Mouse (Mus musculus) frontal cortex, adult (tissue): Measurements from ENCODE around the gene Dnajc15.

Source experiments
- ATAC-seq: cut with Nextera tagmentation; 2 replicates; pipeline ENCODE4 v1.9.2; 2017; ENCODE audit warnings: mild to moderate bottlenecking, moderate library complexity, mixed read lengths; ENCODE audit not compliant: low TSS enrichment

Gene Dnajc15

DNA sequence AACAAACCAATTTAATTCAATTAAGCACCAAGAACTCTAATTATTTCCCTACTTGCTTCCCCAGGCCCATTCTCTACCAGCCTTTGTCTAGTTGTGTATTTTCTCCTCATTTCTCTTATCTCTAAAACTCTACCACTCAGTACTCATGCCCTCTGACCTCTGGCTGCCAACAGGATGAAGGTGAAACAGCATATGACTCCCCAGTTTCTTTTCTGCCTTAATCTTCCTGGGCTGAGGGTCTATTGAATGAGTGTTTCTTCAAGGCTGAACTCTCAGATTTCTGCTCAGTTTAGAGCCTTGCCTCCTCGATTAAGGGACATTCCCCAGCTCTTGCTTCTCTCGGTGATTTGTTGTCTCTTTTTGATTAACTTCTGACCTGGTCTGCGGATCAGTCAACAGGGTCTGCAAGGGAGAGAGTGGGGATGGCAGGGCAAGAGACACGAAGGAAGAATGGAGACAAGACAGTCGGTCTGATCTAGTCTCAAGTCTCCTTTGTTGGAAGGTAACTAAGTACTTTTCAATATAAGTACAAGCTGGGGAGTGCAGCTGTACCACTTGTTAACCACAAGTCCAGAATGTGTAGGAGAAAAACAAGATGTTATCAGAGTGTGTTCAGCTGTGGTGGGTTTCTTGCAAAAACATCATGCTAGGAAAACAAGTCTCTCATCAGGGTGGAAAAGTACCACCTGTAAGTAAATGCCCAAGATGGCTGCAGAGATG lies 13.9 kb downstream of the Dnajc15 start:
- no peak for ATAC-seq

DNA sequence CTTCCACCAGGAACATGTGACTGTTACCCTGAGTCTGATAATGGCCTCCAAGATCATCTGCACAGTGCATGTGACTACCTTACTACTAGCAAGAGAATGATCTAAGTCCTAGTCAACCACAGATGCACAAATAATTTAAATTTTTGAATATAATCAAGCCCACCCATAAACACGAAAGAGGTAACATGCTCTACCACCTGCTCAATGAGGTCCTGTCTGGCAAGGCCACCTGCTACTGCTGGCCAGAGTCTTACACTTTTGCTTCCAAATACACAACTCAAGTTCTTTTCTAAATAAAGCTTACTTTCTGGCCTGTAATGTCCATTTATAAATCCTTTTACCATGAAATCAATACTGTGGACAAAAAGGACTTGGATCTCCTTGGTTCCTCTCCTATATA lies 15.0 kb downstream of the Dnajc15 start:
- ATAC-seq: no peak

DNA sequence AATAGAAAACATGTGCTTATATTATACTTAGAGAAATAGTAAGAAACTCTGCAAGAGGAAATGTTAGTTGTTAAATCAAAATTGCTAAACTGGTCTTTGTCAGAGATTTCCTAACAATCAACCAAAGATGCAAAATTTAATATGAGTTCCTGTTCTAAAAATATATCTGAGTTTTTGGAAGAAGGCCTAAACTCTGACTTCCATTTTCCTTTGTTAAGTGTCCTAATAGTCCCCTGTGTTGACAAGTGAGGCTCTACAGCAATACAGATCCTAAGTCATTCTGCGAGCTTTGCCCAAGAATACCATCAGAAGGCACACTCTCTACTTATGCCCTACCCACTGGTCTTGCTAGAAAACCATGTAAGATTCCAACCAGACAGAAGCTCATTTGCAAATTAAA lies 21.0 kb downstream of the Dnajc15 start:
- ATAC-seq: no peak

DNA sequence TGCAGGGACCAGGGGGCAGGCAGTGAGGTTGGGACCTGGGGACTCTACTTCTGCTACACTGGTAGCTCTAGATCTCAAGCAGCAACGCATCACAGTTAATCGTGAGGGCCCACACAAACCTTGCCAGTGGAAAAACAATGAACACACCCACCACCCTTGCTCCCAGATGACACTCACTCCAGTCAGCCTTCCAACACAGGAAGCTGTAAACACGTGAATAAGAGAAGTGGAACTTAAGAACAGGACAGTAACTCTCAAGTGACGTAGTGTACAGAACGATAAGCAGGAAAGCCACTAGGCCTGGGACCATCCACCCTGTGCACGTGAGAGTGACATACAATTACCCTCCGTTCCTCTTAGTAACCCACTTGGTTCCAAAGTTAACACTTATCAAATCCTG lies 25.1 kb downstream of the Dnajc15 start:
- no peak for ATAC-seq

DNA sequence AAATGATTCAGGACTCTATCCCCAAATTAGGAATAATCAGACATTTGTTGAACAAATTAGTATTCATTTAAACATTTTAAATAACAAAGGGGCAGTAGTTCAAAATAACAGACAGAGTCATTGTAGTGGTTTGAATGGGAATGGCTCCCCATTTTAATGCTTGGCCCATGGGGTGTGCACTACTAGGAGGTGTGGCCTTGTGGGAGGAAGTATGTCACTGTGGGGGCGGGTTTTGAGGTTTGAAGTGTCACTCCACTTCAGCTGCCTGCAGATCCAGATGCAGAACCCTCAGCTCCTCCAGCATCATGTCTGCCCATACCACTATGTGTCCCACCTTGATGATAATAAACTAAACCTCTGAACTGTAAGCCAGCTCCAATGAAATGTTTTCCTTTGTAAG lies 26.6 kb downstream of the Dnajc15 start:
- ATAC-seq: peak; percentile 59; the same call in 1 of the 2 replicates

DNA sequence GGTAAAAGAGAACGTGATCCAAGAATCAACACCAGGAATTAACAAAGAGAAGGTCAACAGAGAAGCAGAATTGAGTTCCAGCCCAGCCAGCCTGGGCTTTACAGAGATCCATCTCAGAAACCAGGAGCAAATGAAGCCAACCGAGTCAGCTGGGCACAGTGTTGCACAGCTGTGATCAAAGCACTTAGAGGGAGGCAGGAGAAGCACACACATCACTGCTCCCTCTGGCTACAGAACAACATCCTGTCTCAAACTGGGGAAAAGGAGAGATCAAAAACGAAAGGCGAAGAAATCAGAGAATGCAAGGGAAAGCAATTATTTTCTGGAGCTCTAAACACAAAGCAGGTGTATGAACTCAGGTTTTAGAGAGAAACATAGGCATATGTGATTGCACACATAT lies 28.7 kb downstream of the Dnajc15 start:
- ATAC-seq: no peak

DNA sequence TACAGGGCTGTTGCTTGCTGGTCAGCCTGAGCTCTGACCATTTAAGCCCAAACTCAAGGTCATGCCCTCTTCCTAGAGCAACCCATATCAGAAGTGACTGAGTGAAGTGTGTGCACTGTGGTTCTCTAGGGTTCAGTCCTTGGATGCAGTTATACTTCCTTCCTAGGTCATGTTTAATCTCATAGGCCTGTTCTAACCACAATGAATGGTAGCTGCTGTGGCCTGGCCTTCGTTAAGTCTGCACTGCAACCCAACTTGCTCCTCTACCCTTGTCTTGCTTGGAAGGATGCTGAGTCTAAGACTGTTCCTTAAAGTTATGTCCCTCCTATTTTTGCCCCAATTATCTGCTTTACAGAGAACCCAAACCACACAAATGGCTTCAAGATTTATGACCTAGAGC lies 29.4 kb downstream of the Dnajc15 start:
- ATAC-seq: no peak

DNA sequence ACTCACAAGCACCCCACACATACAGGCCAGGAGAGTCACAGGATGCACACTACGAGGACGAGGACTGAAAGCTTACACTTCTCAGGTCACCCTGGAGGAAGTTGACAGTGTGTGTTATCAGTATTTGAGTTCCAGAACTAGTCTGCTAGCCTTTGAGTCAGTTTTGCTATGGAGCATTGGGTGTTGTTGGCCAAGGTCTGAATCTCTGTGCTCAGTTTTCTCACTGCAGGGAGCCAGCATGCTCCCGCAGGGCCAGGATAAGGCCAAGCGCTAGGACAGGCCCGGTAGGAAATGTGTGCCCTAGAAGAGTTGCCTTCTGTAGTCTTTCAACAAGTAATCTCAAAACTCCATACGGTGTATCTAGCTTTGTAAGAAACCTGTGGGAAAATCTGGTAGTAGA lies 34.4 kb downstream of the Dnajc15 start:
- no peak for ATAC-seq

DNA sequence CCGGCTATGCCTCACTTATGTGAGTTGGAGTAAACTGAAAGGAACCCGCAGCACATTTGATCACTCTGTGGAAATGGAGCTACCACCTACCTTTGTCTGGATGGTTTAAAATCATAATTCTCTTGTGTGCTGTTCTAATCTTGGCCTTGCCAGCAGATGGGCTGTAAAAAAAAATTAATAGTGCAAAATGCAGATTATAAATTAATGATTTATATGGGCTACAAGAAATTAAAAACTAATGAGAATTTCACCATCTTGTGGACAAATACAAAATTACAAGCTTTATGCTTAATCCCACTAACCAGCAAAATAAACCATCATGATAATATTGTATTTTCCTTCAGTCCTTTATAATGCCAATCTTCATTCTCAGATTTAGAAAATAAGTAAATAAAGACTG lies 34.8 kb downstream of the Dnajc15 start:
- ATAC-seq: no peak

DNA sequence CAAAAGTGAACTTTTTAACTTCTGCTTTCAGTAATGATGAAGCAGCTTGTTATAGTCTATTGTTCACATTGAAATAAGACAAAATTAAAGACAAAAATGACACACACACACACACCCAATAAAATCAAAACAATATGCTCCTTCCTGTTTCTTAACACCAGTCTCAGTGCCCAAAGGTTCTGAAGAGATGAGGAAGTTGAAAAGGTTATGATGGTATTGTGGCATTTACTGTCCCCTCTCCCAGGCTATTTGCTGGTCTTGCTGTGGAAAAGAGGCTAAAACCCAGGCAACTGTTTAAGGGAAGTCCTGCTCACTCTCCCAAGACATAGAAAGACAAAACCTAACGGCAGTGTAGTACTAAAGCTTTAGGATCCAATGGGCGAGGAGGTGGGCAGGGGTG lies 38.1 kb downstream of the Dnajc15 start:
- no peak for ATAC-seq

DNA sequence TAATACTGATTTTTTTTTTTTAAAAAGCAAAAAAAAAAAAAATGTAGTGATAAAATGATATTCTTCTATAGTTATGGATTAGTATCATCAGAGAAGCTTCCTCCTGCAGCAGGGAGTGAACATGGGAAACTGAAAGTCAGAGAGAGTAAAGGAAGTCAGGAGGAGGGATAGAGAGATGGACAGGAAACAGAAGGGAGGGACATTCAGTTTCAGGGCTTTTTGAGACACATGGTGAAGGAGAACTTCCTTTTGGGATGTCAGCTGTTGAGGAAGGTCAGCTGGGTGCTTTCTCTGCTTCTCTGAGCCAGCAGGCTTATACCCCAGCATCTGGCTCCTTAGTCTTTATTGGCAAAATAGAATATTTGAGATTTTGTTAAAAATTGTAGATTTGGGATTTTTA lies 42.6 kb downstream of the Dnajc15 start:
- ATAC-seq: no peak

DNA sequence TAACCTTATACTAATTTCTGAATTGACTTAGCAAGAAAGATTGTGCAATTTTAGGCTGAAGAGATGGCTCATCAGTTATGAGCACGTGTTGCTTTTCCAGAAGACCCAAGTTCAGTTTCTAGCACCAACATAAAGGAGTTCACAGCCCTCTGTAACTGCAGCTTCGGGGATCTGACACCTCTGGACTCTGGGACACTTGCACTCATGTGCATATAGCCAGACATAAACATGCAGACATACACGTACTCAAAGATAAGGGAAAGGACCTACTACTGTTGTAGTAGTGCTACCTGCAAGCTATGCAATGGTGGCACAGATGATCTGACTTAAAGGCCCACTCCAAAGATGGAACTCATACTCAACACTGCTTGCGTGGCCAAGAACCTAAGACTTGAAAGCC lies 43.0 kb downstream of the Dnajc15 start:
- ATAC-seq: no peak

DNA sequence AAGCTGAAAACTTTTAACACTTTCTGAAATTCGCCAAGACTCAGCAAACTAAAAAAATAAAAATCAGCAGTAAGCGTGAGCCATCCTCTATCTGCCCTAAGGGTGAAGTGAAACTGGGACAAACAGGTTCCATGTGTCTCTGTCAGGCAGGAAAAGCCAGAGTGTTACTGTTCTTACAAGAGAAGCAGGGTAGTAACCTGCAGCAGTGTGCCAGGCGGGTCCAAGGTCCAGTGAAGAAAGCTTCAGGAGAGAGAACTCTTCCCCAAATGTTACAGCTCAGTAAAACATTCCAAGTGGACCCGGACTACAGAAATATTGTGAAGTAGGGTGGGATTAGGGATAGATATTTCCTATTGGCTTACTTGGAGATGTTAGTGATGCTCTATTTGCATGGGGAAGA lies 45.3 kb downstream of the Dnajc15 start:
- ATAC-seq: no peak

DNA sequence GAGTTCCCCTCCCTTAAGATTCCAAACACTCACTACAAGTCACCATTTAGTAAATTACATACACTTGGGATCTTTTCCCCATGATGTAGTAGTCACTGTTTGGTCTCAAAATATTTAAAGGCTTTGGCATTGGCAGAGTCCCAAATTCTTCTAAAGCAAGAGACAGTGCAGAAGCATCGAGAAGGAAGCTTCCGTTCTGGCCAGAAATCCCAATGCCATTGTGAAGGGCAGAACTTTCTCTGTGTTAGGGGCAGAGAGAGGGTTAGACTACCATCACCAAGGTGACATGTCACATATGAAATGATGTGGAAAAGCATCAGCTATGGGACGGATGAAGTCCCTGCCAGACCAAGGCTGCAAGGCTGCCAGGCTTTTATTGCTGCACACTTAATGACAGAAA lies 49.0 kb downstream of the Dnajc15 start:
- no peak for ATAC-seq

DNA sequence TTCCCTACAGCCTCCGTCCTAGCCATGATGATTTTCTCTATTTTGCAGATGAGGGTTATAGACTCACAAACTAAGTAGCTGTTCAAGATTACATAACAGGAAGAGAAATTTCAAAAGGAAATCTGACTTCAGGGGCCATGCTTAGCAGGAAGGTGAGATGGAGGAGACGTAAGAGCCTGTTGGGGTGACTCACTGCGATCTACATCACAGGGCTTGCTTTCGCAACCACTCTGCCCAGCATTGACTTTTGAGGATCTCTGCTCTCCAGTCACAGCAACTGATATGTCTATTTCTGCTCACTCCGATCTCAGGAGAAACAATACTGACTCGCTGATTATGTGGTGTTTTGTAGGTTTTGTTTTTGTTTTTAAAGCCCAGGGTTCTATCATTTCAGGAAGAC lies 49.8 kb downstream of the Dnajc15 start:
- ATAC-seq: no peak

DNA sequence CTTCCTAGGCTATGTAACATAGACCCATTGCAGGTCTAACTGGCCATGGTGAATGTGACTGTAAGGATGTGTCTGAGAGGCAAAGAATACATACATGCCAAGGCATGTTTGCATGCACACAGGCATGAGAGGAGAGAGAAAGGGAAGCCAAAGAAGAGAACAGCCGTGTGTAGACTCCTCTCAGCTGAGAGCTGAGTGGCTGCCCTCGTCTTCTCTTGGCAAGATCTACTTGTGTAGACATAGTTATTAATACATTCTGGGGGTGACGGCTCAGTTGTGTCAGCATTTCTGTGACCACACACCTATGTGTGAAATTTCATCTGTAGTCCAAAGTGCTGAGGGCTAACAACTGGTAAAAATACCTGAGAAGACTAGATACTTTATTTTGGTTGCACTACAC lies 55.1 kb downstream of the Dnajc15 start:
- no peak for ATAC-seq

DNA sequence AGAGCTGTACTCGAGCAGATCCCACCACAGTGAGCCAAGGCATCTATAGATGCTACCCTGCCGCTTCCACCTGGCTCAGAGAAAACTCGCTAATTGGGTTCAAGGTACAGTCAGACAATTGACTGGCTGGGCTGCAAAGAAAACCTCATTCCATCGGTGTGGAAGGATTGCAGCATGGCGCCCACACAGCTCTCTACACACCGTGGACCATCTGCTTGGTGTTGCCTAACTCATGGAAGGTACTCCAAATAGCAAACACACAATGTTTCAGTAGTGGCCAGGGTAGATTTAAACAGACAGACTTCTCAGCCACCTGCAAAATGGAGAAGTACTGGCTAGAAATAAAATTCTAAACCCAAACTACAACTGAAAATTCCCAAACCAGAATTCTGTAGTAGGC lies 57.4 kb downstream of the Dnajc15 start:
- peak; percentile 89 for ATAC-seq

DNA sequence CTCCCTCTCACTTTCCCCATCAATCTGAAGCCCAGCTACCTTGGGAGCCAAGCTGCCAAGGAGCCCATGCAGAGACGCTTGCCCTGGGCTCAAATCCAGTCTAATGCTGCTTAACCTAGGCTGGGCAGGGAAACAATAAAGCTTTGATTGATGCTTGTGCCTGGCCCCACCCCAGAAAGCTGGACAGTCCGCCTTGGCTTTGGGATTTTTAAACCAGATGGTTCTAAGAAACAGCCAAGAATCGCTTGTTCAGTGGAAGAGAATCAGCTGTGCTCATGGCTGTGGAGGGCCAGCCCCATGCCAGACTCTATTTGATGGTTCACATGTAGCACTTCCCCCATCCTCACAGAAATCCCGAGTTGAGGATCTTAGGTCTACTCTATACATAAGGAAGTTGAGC lies 60.0 kb downstream of the Dnajc15 start:
- no peak for ATAC-seq

DNA sequence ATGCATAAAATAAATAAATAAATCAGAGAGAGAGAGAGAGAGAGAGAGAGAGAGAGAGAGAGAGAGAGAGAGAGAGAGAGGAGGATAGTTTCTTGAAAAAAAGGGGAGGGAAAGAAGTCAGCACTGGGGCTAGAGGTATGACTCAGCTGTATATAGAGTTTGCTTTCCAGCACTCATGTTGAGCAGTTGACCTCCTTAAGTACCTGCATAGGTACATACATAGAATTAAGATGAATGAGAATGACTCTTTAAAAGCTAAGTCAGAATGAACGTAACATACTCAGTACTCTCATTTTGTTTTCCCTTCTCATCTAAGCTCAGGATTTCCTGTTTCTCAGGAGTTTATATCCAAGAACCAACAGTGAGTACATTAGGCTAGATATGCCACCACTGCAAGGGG lies 62.0 kb downstream of the Dnajc15 start:
- no peak for ATAC-seq

DNA sequence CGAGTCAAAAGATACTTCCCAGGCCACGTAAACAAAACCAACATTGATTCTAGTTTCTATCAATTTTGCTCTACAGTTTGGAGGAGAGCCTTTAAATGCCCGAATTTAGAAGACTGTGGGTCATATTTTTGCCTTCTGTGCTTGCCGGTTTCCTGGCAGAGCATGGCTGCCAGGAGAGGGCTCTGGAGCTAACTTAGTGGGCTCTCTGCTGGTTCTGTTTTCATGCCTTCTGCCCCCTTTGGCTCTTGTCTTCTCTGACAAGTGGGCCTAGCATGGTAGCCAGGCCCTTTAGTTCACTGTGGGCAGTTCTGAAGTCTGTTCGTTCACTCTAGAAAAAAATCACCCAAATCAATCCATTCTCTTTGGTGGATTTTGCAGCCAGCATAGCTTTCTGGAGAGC lies 63.5 kb downstream of the Dnajc15 start:
- ATAC-seq: no peak

DNA sequence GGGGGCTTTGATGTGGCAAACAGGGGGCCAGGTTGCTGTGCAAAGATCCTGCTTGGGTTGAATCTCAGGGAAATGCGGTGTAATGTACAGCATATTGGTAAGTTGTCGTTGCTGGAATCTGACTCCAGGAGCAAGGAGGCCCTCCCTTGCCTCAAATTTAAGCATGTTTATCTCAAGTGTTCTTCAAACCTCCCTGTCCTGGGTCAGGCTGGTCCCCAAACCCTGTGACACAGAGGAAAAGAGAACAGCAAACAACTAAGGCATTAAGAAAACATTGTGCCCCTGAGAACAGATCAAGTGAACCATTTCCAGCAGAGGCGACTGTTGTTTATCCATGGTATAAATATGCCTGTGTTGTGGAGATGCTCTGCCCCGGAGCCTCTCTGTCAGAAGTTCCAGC lies 67.1 kb downstream of the Dnajc15 start:
- no peak for ATAC-seq

DNA sequence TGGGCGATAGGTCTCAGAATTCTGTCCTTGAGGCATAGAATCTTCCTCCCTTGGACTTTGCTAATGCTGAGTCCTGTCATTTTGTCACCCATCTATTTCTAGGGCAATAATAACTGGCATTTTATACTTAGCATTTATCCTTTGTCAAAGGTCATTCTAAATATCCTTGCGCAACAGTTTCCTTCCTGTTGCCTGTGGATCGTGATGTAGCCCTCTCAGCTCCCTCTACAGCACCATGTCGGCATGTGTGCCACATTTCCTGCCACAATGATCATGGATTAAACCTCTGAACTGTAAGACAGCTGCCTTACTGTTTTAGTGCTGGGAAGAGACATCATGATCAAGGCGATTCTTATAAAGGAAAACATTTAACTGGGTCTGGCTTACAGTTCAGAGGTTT lies 68.6 kb downstream of the Dnajc15 start:
- ATAC-seq: no peak

DNA sequence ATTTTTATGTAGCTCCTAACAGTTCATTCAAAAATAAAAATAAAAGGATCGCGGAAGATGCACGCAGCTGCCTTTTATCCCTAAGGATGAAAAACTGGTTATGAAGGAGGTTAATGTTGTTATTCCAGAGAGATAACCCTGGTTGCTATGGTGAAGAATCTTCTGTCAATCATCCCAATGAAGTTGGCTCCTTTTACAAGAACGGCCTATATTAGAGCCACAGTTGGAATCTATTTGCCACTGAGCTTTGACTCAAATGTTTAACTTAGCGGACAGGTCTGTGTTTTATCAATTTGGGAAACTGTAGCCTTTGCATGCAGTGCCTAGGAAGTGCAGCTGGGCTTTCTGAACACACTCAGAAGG lies 72.7 kb downstream of the Dnajc15 start:
- peak; percentile 20; the same call in 1 of the 2 replicates for ATAC-seq

DNA sequence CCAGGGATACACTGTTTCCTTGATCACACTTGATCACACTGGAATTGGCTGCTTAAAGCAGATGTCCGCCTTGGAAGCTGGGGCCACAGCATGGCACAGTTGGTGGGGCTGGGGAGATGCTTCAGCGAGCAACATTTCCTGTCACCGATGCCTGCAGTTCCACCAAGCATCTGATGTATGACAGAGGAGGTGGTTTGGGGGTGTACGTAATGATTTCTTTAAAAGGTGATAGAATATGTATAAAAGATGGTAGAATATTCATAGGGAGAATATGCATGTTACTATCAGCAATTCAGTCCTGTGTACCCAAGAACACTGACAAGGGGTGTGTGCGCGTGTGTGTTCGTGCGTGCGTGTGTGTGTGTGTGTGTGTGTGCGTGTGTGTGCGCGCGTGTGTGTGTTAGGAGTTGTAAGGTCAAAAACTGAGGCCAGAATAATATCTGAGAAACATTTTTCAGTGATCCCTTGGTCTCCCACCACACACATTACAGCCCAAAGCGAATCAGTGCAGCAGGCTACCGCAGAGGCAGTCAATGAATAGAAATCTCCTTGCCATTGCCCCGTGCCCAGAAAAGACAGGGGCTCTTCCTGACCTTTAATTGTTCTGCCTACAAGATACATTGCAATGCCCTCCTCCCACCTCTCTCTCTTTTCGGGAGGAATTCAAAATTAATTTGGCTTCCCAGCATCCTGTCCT lies 73.2 kb downstream of the Dnajc15 start:
- peak; percentile 23; the same call in 1 of the 2 replicates for ATAC-seq
